Mouse (Mus musculus): ENCODE measurements at regions not wholly inside any gene's neighbourhood (a gene's known extent, or its start where the extent isn't known, plus 50 kb on each side); places are given as distances from the start of the nearest gene placed in this dataset.

DNA sequence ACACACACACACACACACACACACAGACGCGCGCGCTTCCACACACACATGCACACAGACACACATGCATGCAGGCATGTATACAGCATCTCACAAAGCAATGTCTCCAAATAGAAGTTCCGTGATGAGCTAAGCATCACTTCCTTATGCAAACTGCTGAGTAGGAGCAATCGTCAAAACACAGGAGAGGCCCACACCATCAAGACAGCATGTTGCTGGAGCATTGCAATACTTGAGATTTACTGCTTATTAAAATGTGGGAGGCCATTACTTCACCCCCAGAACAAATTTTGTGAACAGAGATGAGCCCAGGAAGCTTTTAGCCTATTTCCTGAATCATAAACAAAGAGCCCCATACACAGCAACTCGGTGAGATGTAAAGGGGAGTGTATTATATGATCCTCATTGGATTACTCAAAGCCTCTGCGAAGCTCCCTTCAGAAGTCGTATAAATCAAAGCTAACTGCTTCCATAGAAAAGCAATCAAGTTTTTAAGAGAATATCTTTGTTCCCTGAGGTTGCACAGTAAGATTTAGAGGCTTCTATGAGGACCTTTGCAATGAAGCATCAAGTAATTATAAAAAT lies 670.6 kb downstream of the Efna5 start:
- Histone ChIP-seq H3K27ac (ENCODE audit: low read depth) (no peak overlapping the region), H3K4me3 (ENCODE audit: low read depth, low read length) (no peak overlapping the region), H3K9me3 (ENCODE audit: control insufficient read depth, low read length) (no peaks in the 10 kb centered on the region), H3K36me3 (ENCODE audit: control insufficient read depth, insufficient read depth, low read length) (no peaks in the 10 kb centered on the region), H3K4me2 (ENCODE audit: low read length) (no peak overlapping the region), H3K9ac (ENCODE audit: low read length) (no peak overlapping the region), H3K27me3 (replicated peaks; ENCODE audit: control insufficient read depth, insufficient read depth, low read length) (no peaks in the 10 kb centered on the region), H3K4me1 (replicated peaks; ENCODE audit: control insufficient read depth, insufficient read depth, low read length) (no peaks in the 10 kb centered on the region)
- 73% methylated on average over 9 of the region's 9 CpGs for WGBS
- DNase-seq (ENCODE audit: low spot score) (no peak), ATAC-seq (replicated peaks; ENCODE audit: low FRiP score, low TSS enrichment, low read depth) (no peak)

DNA sequence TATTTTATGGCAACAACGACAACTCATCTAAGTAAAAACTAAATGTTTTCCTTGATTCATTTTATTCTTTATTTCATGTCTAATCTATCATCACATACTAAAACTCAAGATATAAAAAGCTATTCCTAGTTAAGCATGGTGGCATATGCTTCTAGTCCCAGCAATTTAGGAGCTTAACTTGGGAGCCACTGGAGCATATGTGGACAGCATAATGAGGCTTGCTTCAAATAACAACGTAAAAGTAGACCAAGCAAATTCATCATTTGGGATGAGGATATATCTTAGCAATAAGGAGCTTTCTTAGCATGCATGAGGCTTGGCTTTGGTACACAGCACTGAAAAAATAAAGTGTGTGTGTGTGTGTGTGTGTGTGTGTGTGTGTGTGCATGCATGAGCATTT lies 678.5 kb downstream of the Efna5 start:
- no peak overlapping the region for H3K27ac ChIP-seq (ENCODE audit: low read depth)
- H3K4me2 ChIP-seq (ENCODE audit: low read length), result no peak overlapping the region
- H3K9me3 ChIP-seq (ENCODE audit: control insufficient read depth, low read length), result no peaks in the 10 kb centered on the region
- H3K36me3 ChIP-seq (ENCODE audit: control insufficient read depth, insufficient read depth, low read length), result no peaks in the 10 kb centered on the region
- H3K27me3 ChIP-seq (replicated peaks; ENCODE audit: control insufficient read depth, insufficient read depth, low read length), result no peaks in the 10 kb centered on the region
- no peak overlapping the region for H3K4me3 ChIP-seq (ENCODE audit: low read depth, low read length)
- no peak for DNase-seq (ENCODE audit: low spot score)
- H3K9ac ChIP-seq (ENCODE audit: low read length), result no peak overlapping the region
- ATAC-seq (replicated peaks; ENCODE audit: low FRiP score, low TSS enrichment, low read depth), result no peak
- no peaks in the 10 kb centered on the region for H3K4me1 ChIP-seq (replicated peaks; ENCODE audit: control insufficient read depth, insufficient read depth, low read length)
- WGBS, result 95% methylated on average over 2 of the region's 2 CpGs

GRCm38 (mm10) chr17:62200491-62200890 lies 680.6 kb downstream of the Efna5 start:
- H3K27me3 ChIP-seq (replicated peaks; ENCODE audit: control insufficient read depth, insufficient read depth, low read length), result no peaks in the 10 kb centered on the region
- no peak overlapping the region for H3K27ac ChIP-seq (ENCODE audit: low read depth)
- ATAC-seq (replicated peaks; ENCODE audit: low FRiP score, low TSS enrichment, low read depth) (no peak), DNase-seq (ENCODE audit: low spot score) (no peak)
- H3K9ac ChIP-seq (ENCODE audit: low read length), result no peak overlapping the region
- H3K4me1 ChIP-seq (replicated peaks; ENCODE audit: control insufficient read depth, insufficient read depth, low read length), result no peaks in the 10 kb centered on the region
- 83% methylated on average over 4 of the region's 4 CpGs for WGBS
- H3K9me3 ChIP-seq (ENCODE audit: control insufficient read depth, low read length), result no peaks in the 10 kb centered on the region
- no peaks in the 10 kb centered on the region for H3K36me3 ChIP-seq (ENCODE audit: control insufficient read depth, insufficient read depth, low read length)
- no peak overlapping the region for H3K4me3 ChIP-seq (ENCODE audit: low read depth, low read length)
- no peak overlapping the region for H3K4me2 ChIP-seq (ENCODE audit: low read length)

GRCm38 (mm10) chr17:62199559-62199958 lies 681.6 kb downstream of the Efna5 start:
- Histone ChIP-seq H3K27ac (ENCODE audit: low read depth) (no peak overlapping the region), H3K9me3 (ENCODE audit: control insufficient read depth, low read length) (no peaks in the 10 kb centered on the region), H3K4me3 (ENCODE audit: low read depth, low read length) (no peak overlapping the region), H3K9ac (ENCODE audit: low read length) (no peak overlapping the region), H3K27me3 (replicated peaks; ENCODE audit: control insufficient read depth, insufficient read depth, low read length) (no peaks in the 10 kb centered on the region), H3K4me1 (replicated peaks; ENCODE audit: control insufficient read depth, insufficient read depth, low read length) (no peaks in the 10 kb centered on the region), H3K4me2 (ENCODE audit: low read length) (no peak overlapping the region), H3K36me3 (ENCODE audit: control insufficient read depth, insufficient read depth, low read length) (no peaks in the 10 kb centered on the region)
- ATAC-seq (replicated peaks; ENCODE audit: low FRiP score, low TSS enrichment, low read depth) (no peak), DNase-seq (ENCODE audit: low spot score) (no peak)
- WGBS, result 91% methylated on average over 6 of the region's 6 CpGs

DNA sequence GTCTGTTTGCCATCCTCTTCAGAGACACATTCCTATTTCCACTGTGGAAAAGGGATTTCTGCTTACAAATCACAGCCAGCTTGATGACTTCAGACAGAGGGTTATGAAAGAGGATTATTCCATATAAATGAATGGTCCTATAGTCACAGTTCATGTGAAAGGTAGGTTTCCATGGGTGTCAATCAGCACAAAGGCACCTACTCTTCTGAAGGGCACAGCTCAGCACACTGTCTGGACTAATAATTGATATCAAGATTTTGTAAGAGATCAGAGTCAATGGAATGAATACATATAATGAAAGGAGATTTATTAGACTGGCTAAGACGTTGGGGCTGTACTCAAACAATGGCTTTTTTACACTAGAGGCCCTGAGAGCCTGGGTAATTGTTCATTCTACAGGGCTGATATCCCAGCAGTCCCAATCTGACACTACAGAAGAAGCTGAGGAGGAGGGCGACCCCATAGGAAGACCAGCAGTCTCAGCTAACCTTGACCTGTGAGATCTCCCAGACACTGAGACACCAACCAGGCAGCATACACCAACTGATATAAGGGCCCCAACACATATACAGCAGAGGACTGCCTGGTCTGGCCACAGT lies 702.4 kb downstream of the Efna5 start:
- no peak for ATAC-seq (replicated peaks; ENCODE audit: low FRiP score, low TSS enrichment, low read depth)
- 56% methylated on average over 2 of the region's 2 CpGs for WGBS
- no peak overlapping the region for H3K27ac ChIP-seq (ENCODE audit: low read depth)

DNA sequence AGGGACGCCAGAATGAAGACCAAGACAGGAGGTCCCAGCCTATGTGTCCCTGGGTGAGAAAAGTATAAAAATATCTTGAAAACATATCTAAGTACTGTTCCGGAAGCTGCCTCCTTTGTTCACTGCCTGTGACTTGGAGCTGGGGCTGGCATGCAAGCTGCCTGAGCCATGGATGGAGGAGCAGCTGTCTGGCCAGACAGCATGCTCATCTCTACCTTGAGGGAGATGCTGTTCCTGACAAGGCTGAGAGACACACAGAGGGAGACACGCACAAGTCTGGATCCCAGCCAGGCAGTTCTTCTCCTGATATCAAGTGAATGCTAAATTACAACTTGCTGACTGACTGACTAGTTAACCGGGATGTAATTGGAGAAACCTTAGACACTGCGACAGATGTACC lies 704.8 kb downstream of the Efna5 start:
- Histone ChIP-seq H3K36me3 (ENCODE audit: control insufficient read depth, insufficient read depth, low read length) (no peaks in the 10 kb centered on the region), H3K4me1 (replicated peaks; ENCODE audit: control insufficient read depth, insufficient read depth, low read length) (no peaks in the 10 kb centered on the region; the same call in 1 of the 2 replicates), H3K27ac (ENCODE audit: low read depth) (no peak overlapping the region), H3K9ac (ENCODE audit: low read length) (no peak overlapping the region), H3K9me3 (ENCODE audit: control insufficient read depth, low read length) (no peaks in the 10 kb centered on the region), H3K4me3 (ENCODE audit: low read depth, low read length) (no peak overlapping the region), H3K4me2 (ENCODE audit: low read length) (no peak overlapping the region), H3K27me3 (replicated peaks; ENCODE audit: control insufficient read depth, insufficient read depth, low read length) (no peaks in the 10 kb centered on the region)
- DNase-seq (ENCODE audit: low spot score) (no peak), ATAC-seq (replicated peaks; ENCODE audit: low FRiP score, low TSS enrichment, low read depth) (no peak)
- WGBS, result 73% methylated on average over 5 of the region's 5 CpGs

More for the DNA sequence above, 702.4 kb downstream of the Efna5 start:
- Histone ChIP-seq H3K4me1 (replicated peaks; ENCODE audit: control insufficient read depth, insufficient read depth, low read length) (no peaks in the 10 kb centered on the region), H3K27me3 (replicated peaks; ENCODE audit: control insufficient read depth, insufficient read depth, low read length) (no peaks in the 10 kb centered on the region), H3K9ac (ENCODE audit: low read length) (no peak overlapping the region), H3K36me3 (ENCODE audit: control insufficient read depth, insufficient read depth, low read length) (no peaks in the 10 kb centered on the region), H3K4me3 (ENCODE audit: low read depth, low read length) (no peak overlapping the region), H3K9me3 (ENCODE audit: control insufficient read depth, low read length) (no peaks in the 10 kb centered on the region), H3K4me2 (ENCODE audit: low read length) (no peak overlapping the region)
- no peak for DNase-seq (ENCODE audit: low spot score)

GRCm38 (mm10) chr17:62172305-62172704 lies 708.8 kb downstream of the Efna5 start:
- whole genome bisulfite sequencing, result 82% methylated on average over 5 of the region's 5 CpGs
- H3K4me3 ChIP-seq (ENCODE audit: low read depth, low read length), result no peak overlapping the region
- H3K9ac ChIP-seq (ENCODE audit: low read length), result no peak overlapping the region

DNA sequence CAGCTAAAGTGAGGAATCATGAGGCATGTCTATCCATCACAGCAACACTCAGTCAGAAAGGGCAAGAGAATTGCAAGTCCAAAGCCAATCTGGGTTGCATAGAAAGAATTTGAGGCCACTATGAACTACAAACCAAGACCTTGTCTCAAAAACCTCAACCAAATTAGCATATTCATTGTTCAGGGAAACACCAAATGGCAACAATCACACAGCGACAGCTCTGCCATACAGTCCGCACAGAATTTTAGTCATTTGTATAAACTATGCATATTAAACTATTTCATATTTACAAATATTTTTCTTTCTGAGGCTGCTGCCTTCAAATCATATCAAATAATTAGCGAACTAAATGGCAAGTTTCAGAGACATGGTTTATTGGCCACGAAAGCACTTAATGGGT lies 709.6 kb downstream of the Efna5 start:
- WGBS, result 58% methylated on average over 4 of the region's 4 CpGs
- no peaks in the 10 kb centered on the region; the same call in 1 of the 2 replicates for H3K4me1 ChIP-seq (replicated peaks; ENCODE audit: control insufficient read depth, insufficient read depth, low read length)
- no peaks in the 10 kb centered on the region for H3K27me3 ChIP-seq (replicated peaks; ENCODE audit: control insufficient read depth, insufficient read depth, low read length)
- no peaks in the 10 kb centered on the region for H3K36me3 ChIP-seq (ENCODE audit: control insufficient read depth, insufficient read depth, low read length)
- ATAC-seq (replicated peaks; ENCODE audit: low FRiP score, low TSS enrichment, low read depth), result no peak
- H3K9ac ChIP-seq (ENCODE audit: low read length), result no peak overlapping the region
- no peak overlapping the region for H3K27ac ChIP-seq (ENCODE audit: low read depth)
- no peaks in the 10 kb centered on the region for H3K9me3 ChIP-seq (ENCODE audit: control insufficient read depth, low read length)
- no peak overlapping the region for H3K4me3 ChIP-seq (ENCODE audit: low read depth, low read length)
- no peak overlapping the region for H3K4me2 ChIP-seq (ENCODE audit: low read length)
- no peak for DNase-seq (ENCODE audit: low spot score)

More at GRCm38 (mm10) chr17:62172305-62172704, 708.8 kb downstream of the Efna5 start:
- no peak overlapping the region for H3K4me2 ChIP-seq (ENCODE audit: low read length)
- no peaks in the 10 kb centered on the region; the same call in 1 of the 2 replicates for H3K4me1 ChIP-seq (replicated peaks; ENCODE audit: control insufficient read depth, insufficient read depth, low read length)
- ATAC-seq (replicated peaks; ENCODE audit: low FRiP score, low TSS enrichment, low read depth), result no peak
- no peaks in the 10 kb centered on the region for H3K36me3 ChIP-seq (ENCODE audit: control insufficient read depth, insufficient read depth, low read length)
- no peak for DNase-seq (ENCODE audit: low spot score)
- no peaks in the 10 kb centered on the region for H3K27me3 ChIP-seq (replicated peaks; ENCODE audit: control insufficient read depth, insufficient read depth, low read length)
- H3K27ac ChIP-seq (ENCODE audit: low read depth), result no peak overlapping the region
- H3K9me3 ChIP-seq (ENCODE audit: control insufficient read depth, low read length), result no peaks in the 10 kb centered on the region

DNA sequence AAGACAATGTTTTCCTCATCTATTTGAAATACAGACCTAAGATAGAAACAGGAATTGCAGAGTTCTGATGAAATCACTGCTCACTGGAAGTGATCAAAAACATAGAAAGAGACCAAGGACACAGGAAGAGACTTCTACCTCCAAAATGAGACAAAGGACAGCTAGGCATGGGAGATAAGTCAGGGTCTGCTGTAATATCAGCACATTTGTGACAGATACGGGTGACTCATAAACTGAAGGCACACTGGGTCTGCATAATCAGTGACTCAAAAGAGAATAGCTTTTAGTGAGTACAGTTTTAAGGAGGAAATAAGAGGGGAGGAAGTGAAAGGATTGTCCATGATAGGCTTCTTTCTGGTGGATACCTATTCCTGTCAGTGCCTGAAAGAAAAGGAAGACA lies 719.7 kb downstream of the Efna5 start:
- 93% methylated on average over 1 of the region's 1 CpGs for WGBS
- H3K4me2 ChIP-seq (ENCODE audit: low read length), result no peak overlapping the region
- H3K9me3 ChIP-seq (ENCODE audit: control insufficient read depth, low read length), result no peaks in the 10 kb centered on the region
- DNase-seq (ENCODE audit: low spot score) (no peak), ATAC-seq (replicated peaks; ENCODE audit: low FRiP score, low TSS enrichment, low read depth) (no peak)
- H3K4me1 ChIP-seq (replicated peaks; ENCODE audit: control insufficient read depth, insufficient read depth, low read length), result no peaks in the 10 kb centered on the region
- no peaks in the 10 kb centered on the region for H3K36me3 ChIP-seq (ENCODE audit: control insufficient read depth, insufficient read depth, low read length)
- H3K9ac ChIP-seq (ENCODE audit: low read length), result no peak overlapping the region
- H3K4me3 ChIP-seq (ENCODE audit: low read depth, low read length), result no peak overlapping the region
- H3K27me3 ChIP-seq (replicated peaks; ENCODE audit: control insufficient read depth, insufficient read depth, low read length), result no peaks in the 10 kb centered on the region
- H3K27ac ChIP-seq (ENCODE audit: low read depth), result no peak overlapping the region

All from intestine, embryonic 14.5 days (tissue).